Mouse (Mus musculus) gastrocnemius, postnatal 4 days (tissue): ENCODE measurements at regions not wholly inside any gene's neighbourhood (a gene's known extent, or its start where the extent isn't known, plus 50 kb on each side); places are given as distances from the start of the nearest gene placed in this dataset.

ENCODE experiments used
- DNase-seq, 2 experiments: peaks; one replicate each; pipeline ENCODE4 v3.0.0; 2021 to 2022; ENCODE audit warnings: low spot score in 2 of 2, mixed read lengths in 2 of 2

DNA sequence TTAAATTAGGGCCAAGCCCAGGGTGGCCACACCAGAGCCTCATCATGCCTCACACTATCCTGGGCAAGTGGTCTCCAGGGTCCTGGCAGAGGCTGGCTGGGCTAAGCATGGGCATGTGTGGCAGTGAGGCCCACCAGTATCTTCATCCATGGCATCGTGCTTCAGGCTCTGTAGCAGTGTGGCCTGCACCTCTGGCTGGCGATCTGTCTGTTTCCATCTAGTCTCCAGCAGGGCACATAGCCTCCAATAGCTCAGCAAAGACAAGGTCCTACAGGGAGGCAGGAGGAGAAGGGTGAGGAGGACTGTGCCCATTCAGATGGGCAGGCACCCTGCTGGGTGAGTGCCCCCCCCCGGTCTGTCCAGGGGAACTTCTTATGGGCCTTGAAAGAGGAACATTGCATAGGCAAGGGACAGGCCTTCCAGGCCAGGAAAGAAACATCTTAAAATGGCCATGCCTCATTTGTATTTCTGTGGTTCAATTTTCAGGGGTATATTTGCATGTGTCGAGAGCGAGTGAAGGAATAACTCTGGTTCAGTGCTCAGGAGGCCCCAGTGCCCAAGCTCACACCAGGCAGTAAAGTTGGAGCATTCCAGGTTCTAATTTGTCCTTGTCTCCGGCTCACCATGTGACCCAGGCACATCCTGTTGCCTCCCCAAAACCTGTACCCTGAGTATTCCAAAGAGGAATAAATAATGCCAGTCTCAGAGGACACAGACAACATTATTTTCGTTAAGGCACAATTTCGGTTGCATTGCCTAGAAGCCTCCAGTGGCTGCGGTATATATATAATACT is 60.4 kb upstream of the Ppara start:
- no peak for DNase-seq

DNA sequence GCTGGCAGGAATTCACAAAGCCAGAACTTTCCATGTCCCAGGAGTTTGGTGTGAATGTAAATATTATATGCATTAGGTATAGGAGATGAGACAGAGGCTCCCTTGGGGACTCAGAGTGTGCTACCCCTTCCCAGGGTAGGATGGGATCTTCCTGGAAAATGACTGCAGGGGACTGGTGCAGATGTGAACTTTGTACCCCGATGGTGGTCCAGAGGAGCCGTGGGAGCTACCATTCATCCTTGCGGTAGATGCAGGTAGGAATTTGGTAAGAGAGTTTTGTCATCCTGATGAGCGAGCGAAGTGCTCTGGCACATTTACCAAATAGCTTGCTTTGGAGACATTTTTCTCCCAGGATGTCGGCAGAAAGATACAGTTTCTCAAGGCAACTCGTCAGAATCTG is 59.7 kb upstream of the Ppara start:
- DNase-seq: no peak

DNA sequence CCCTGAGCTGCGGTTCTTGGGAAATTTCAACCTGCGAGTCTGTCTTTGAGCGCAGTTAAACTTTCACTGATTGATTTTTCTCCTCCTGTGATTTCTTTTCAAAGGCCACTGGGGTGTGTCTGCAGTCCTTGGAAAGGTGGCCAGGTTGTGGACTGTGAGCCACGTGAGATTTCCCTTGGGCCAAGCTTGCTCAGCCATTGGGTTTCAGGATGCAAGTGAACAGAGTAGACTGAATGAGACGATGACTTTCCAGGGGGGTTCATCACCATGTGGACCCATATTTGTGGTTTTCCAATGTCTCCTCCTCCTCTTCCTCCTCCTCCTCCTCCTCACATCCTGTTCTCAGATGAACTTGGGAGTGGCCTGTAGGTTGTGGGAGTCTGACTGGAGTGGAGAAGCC is 59.0 kb upstream of the Ppara start:
- no peak for DNase-seq

DNA sequence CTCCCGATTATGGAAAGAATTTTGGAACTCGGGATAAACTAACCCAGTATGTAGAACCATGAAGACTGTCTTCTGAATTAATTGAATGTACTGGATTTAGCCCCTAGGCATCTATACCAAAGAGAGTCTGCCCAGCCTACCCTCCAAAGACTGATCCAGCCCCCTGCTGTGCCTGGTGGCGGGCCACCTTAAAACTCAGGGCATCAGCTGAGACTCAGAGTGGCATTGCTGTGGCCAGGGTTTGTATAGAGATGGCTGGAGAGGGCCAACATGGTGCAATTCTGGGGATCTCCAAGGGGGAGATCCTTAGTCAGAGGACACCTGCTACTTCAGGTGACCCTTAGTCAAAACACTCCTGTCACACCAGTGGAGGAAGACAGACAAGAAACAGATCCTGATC is 58.6 kb upstream of the Ppara start:
- DNase-seq: no peak

DNA sequence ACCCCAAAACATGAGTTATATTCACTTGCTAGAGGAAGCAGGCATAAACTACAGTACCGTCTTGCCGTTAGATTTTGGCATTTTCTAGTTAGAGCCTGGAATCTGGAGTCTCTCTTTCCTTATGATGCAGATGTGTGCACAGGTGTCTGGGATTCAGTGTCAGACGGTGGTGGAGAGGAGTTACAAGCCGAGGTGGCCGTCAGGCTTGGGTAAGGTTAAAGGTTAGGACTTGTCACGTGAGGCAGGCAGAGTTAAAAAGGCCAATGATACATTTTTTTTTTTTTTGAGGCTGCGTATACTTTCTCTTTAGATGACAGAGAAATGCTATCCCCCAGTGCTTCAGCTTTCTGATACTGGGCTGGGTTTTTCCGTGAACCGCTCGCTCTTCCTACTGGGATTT is 57.9 kb upstream of the Ppara start:
- DNase-seq: no peak

DNA sequence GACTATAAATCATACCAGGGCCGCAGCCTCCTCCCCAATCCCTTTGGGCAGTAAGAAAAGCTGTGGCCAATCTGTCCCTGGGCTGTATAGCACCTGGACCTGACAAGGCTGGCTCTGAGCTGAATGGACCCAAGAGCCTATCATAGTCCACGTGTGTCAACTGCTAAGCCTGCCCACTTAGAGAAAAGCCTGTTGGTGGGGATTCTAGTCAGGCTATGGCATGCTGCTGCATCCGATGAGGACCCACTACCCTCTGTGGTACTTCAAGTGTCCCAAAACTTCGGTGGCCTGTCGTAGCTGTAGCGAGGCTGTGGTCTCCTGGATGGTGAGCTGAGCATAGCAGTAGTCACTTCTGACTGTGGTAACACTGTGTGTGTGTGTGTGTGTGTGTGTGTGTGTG is 57.4 kb upstream of the Ppara start:
- no peak for DNase-seq

DNA sequence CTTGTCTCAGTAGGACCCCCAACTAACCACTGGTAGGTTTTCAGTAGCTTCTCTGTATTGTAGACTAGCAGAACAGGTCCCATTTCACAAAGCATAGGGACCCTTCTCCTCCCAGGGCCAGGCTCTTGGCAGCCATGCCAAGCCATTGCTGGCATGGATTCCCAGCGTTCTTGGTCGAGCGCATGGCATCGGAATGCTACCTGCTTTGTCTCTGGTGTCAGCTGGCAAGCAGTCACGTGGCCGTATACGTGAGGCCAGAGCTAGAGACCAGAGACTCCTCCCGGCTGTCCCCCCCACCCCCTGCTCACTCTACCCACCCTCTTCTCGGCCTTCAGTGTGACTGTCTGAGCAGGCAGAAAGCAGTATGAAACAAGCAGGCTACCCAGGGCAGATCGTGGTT is 56.9 kb upstream of the Ppara start:
- DNase-seq: no peak

DNA sequence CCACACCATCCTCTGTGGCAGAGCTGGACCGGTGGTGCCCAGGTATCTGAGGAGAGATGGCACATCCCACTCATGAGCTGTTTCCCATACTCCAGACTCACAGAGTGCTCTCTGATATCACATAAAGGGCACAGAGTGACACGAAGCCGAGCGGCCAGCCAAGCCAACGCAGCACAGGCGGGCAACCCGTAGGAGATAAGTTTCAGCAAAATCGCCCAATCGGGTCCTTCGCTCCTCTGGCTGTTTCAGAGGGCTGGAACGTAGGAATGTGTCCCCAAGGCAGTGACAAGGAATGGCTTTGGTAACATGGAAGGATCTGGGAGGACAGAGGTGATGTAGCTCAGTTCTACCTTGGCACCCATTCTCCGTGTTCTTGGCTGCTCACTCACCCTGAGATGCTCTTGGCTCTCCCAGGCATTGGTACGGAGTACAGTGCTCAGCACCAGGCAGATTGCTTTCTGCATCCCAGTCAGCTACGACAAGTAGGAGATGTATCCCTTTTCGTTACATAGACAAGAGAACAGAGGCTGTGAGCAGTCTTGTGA is 56.4 kb upstream of the Ppara start:
- DNase-seq: no peak

DNA sequence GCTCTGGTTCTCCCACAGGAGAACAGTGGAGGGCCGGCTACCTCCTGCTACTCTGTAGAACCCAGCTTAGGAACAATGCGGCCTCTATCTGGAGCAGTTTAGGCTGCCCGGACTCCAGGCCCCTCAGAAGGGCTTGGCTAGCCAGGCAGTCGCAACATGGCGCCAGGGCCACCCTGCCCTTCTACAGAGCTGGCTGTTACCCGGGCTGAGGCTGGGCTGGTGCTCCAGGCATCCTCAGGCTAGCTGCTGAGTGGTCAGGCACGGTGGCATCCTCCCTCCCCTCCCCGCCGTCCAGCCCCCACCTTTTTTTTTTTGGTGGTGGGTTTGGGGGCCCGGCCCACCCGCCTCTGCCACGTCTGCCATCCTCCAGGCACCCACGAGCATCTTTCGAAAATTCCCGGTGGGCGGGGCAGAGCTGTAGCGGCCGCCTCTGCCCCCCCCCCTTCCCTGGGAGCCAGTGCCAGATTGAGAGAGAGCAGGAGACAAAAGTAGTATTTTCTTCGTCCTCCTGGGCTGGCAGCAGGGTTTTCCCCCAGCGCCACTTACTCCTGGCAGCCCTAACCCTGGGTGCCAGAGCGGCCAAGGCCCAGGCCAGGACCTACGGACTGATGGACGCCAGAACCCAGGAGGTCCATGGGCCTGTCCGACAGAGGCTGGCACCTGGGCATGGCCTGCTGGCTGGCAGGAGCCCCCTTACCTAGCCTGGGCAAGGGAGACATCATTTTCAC is 55.6 kb upstream of the Ppara start:
- no peak for DNase-seq

DNA sequence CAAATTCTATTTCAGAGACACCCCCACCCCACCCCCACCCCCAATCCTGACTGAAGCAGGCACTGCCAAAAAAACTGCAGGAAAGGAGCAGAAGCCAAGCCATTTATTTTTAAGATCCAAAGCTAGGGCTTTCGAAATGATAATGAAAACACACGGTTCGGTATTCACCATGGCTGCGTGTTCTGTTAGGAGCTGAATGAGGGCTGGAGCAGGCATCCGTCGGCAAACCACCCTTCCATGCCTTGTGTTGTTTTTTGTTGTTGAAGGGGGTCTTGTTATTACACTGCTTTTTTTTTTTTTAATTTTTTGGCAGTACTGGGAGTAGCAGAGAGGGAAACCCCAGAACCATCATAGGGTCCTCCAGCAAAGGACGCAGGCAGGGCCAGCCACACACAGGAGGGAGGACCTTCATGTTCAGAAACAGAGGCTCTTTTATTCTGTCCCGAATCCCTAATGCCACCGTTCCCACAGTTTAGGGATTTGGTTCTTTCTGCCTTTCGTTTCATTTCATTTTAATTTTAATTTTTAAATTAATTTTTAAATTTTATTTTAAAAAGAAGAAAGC is 54.8 kb upstream of the Ppara start:
- DNase-seq: no peak

DNA sequence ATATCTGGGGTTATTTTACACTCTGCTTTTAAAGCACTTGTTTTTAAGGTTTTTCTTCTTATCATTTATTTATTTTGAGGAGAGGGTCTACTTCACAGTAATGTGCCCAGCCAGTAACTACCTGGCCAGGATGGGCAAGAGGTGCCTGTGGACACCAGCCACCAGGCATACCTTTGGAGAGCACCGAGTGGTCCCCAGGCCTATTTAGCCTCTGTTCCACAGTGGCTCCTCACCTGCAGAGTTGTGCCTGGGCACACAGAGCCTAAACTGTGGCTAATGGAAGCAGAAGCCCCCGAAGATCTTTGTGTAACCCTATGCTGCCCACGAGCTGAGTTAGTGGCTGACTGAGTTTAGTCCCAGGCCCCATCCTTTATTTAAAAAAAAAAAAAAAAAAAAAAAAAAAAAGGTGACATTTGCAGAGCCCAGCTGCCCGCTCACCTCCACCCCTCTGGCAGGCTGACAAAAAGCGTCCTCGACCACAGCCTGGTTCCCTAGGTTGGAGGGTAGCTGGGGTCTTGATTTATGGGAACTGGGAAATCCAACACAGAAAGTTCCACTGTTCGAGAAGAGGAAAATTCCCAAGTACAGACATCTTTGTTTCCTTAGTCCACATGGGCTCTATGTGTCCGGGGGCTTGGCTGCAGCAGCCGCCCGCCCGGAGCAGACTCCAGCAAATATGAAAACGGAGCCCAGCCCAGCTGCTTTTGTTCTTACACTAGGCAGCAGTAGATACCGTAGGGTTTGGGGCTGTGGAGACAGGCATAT is 54.1 kb upstream of the Ppara start:
- no peak for DNase-seq

DNA sequence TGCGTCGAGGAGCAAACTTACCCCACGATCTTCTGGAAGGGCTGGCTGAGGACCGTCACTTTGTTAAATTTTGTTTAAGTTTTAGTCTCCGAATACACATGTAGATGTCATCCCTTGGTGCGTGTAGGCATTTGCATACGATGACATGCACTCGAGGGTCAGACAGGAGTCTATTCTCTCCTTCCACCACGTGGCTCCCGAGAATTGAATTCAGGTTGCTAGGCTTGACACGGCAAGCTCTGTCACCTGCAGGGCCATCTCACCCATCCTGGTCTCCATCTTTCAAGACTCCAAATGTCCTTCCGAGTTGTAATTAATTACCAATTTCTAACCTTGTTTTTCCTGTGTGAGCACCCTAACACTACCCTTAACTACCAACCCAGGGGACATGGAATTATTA is 52.7 kb upstream of the Ppara start:
- no peak for DNase-seq

DNA sequence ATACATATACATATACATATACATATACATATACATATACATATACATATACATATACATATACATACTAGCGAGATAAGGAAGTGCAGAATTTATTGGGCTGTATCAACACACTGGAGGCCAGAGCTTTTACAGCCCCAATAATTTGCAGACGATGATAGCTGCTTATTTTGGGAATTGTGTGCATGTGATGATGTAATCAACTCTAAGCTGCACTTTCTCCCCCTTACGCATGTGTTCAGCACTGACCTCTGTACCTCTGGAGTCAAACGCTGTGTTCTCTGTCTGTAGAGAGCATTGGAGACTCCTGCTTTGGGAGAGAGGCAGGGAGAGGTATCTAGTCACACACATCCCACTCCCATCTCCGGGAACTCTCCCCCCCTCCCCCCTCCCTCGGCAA is 52.0 kb upstream of the Ppara start:
- no peak for DNase-seq

DNA sequence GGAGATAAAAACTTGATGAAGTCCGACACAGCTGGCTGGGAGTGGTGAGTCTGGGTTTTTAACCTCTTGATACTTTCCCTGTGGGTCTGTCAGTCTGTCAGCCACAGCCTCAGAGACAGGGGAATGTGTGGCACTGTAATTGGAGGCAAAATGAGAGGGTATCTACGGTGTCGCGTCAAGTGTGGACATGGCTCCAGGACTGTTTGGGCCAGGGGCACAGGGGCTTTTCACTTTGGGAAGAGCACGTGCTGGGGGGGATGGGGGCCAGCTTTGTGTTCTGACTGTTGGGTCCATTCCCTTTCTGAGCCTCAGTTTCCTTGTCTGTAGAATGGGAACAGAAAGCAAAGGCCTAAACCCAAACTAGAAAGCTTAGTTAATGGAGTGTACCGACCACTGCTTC is 51.5 kb upstream of the Ppara start:
- DNase-seq: no peak

DNA sequence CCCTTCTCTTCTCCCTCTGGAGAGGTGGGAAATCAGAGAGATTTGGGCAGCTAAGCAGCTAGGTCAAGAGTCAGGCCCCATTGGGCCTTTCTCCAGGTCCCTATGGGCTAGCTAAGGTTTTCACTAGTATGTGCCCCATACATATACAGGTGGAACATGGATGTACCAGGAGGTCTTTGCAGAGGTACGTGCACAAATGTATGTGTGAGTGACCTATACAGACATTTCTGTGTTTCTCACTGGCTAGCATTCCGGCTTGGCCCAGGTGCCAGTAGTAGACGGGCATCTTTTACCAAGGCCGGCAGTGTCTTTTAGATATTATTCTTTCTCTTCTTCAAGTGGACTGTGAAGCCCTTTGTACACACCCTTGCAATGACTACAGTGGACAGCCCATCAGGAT is 51.1 kb upstream of the Ppara start:
- DNase-seq: no peak

DNA sequence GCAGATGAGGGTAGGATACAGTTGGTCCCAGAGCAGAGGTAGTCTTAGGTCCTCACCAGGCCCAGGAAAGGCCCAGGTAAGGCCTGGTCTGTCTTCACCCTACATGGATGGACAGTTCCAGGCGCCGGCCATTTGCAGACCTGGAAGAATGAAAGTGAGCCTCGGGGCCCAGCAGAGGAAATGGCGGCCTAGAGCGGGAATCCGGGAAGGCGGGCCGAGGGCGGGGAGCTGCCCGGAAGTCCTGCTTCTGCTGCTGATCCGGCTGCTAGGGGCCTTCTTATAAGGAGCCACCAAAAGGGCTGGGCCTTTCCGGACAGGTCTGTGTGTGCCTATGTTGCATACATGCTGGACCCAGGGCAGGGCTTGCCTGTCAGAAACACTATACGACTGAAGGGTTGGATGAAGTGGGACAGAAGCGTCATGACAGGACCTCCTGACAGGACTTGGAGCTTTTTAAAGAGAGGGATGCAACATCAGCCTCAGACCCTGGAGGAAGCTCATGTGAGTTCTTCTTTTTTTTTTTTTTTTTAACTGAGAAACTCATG is 50.5 kb upstream of the Ppara start:
- DNase-seq: no peak

DNA sequence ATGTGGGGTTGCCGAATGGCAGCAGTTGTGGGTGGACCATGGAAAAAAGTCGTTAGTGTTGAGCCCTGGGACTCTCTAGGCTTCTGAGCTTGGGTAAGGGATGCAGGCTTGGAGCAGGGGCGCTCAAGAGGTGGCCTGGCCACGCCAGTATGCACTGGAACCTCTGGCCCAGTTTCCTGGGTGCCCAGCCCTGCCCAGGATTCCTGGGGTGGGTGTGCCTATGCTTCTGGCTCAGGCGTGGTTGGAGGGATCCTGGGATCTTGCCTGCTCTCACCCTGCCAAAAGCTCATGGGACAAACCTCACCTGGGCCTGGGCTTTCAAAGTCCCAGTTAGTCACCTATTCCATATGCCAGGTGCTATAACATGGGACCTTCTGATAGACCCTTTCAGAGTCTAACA is 49.9 kb upstream of the Ppara start:
- no peak for DNase-seq
